Mouse (Mus musculus): ENCODE measurements around the gene Nr2e1. TPM values are rescaled to one million over a fixed set of nuclear protein-coding genes. Genes with fewer than 3 reads are reported as not detected.

The Nr2e1 gene
- total RNA-seq, 1 experiment from 2014 or later, result not detected

GRCm38 (mm10) chr10:42574639-42575038 lies 8.8 kb downstream of the Nr2e1 start:
- ATAC-seq (ENCODE audit: extremely low read depth, insufficient number of reproducible peaks, low FRiP score, poor library complexity, severe bottlenecking), result no peak

- no peak for ATAC-seq (ENCODE audit: extremely low read depth, insufficient number of reproducible peaks, low FRiP score, poor library complexity, severe bottlenecking)
These were observed 10.5 kb downstream of the Nr2e1 start for GRCm38 (mm10) chr10:42572971-42573370.

GRCm38 (mm10) chr10:42572567-42572966 lies 10.9 kb downstream of the Nr2e1 start:
- no peak for ATAC-seq (ENCODE audit: extremely low read depth, insufficient number of reproducible peaks, low FRiP score, poor library complexity, severe bottlenecking)

- ATAC-seq (ENCODE audit: extremely low read depth, insufficient number of reproducible peaks, low FRiP score, poor library complexity, severe bottlenecking), result no peak
These were observed 21.2 kb downstream of the Nr2e1 start for GRCm38 (mm10) chr10:42562272-42562671.

GRCm38 (mm10) chr10:42559581-42560200 lies 23.7 kb downstream of the Nr2e1 start:
- ATAC-seq (ENCODE audit: extremely low read depth, insufficient number of reproducible peaks, low FRiP score, poor library complexity, severe bottlenecking), result no peak

GRCm38 (mm10) chr10:42546507-42546906 lies 36.9 kb downstream of the Nr2e1 start:
- ATAC-seq (ENCODE audit: extremely low read depth, insufficient number of reproducible peaks, low FRiP score, poor library complexity, severe bottlenecking), result no peak

- ATAC-seq (ENCODE audit: extremely low read depth, insufficient number of reproducible peaks, low FRiP score, poor library complexity, severe bottlenecking), result no peak
These were observed 37.5 kb downstream of the Nr2e1 start for GRCm38 (mm10) chr10:42545707-42546503.

GRCm38 (mm10) chr10:42537571-42538316 lies 45.7 kb downstream of the Nr2e1 start:
- ATAC-seq (ENCODE audit: extremely low read depth, insufficient number of reproducible peaks, low FRiP score, poor library complexity, severe bottlenecking), result no peak

- ATAC-seq (ENCODE audit: extremely low read depth, insufficient number of reproducible peaks, low FRiP score, poor library complexity, severe bottlenecking), result no peak
These were observed 49.5 kb downstream of the Nr2e1 start for GRCm38 (mm10) chr10:42533836-42534453.

GRCm38 (mm10) chr10:42525682-42526081 lies 57.8 kb downstream of the Nr2e1 start:
- ATAC-seq (ENCODE audit: extremely low read depth, insufficient number of reproducible peaks, low FRiP score, poor library complexity, severe bottlenecking), result no peak

GRCm38 (mm10) chr10:42523556-42524162 lies 59.8 kb downstream of the Nr2e1 start:
- ATAC-seq (ENCODE audit: extremely low read depth, insufficient number of reproducible peaks, low FRiP score, poor library complexity, severe bottlenecking), result no peak

GRCm38 (mm10) chr10:42522912-42523311 lies 60.5 kb downstream of the Nr2e1 start:
- no peak for ATAC-seq (ENCODE audit: extremely low read depth, insufficient number of reproducible peaks, low FRiP score, poor library complexity, severe bottlenecking)

GRCm38 (mm10) chr10:42521315-42521981 lies 62.0 kb downstream of the Nr2e1 start:
- ATAC-seq (ENCODE audit: extremely low read depth, insufficient number of reproducible peaks, low FRiP score, poor library complexity, severe bottlenecking), result no peak

GRCm38 (mm10) chr10:42518363-42518762 lies 65.1 kb downstream of the Nr2e1 start:
- ATAC-seq (ENCODE audit: extremely low read depth, insufficient number of reproducible peaks, low FRiP score, poor library complexity, severe bottlenecking), result no peak

GRCm38 (mm10) chr10:42514125-42514524 lies 69.3 kb downstream of the Nr2e1 start:
- no peak for ATAC-seq (ENCODE audit: extremely low read depth, insufficient number of reproducible peaks, low FRiP score, poor library complexity, severe bottlenecking)
